Comparison of ENCODE assay signal across 9 mouse cellular contexts in genomic region chr2:35570743-35571142, GRCm38 (mm10).
"Had no signal": no experiment of that assay in that cellular context is flagged by ENCODE, and none has a peak within 500 bp of the region (broad histone marks: within the 10 kb centered on the region; RNA-seq: fewer than 3 reads in every experiment).

No protein-coding gene starts in this region.

- H3K4me3 ChIP-seq: intestine, embryonic 15.5 days; left cerebral cortex, adult 2 months; limb, embryonic 10.5 days; liver, embryonic 12.5 days; midbrain, embryonic 12.5 days had no signal

- H3K27me3 ChIP-seq: intestine, embryonic 15.5 days had no signal

- H3K27ac ChIP-seq: intestine, embryonic 15.5 days; left cerebral cortex, adult 2 months; limb, embryonic 10.5 days; liver, embryonic 12.5 days; midbrain, embryonic 12.5 days had no signal

- ATAC-seq: intestine, embryonic 15.5 days; liver, embryonic 12.5 days; midbrain, embryonic 16.5 days had no signal

- H3K9ac ChIP-seq: intestine, embryonic 15.5 days; liver, embryonic 12.5 days; lung, embryonic 14.5 days; midbrain, embryonic 12.5 days had no signal

- H3K36me3 ChIP-seq: intestine, embryonic 15.5 days; limb, embryonic 10.5 days; liver, embryonic 12.5 days; midbrain, embryonic 12.5 days had no signal

- H3K4me1 ChIP-seq: midbrain, embryonic 12.5 days had no signal

- H3K4me2 ChIP-seq: intestine, embryonic 15.5 days; liver, embryonic 12.5 days; lung, embryonic 14.5 days; midbrain, embryonic 12.5 days had no signal

- H3K9me3 ChIP-seq: intestine, embryonic 15.5 days; limb, embryonic 10.5 days; liver, embryonic 12.5 days; midbrain, embryonic 12.5 days had no signal

- DNase-seq: lung, embryonic 14.5 days; right cerebral cortex, postnatal 14 days; thymus, postnatal 4 days had no signal
